ENCODE assay signal across 28 mouse cellular contexts in genomic region chr6:120782948-120783347, GRCm38 (mm10). TPM values are rescaled to one million over a fixed set of nuclear protein-coding genes. Genes with fewer than 3 reads are reported as not detected.
"Had no signal": no experiment of that assay in that cellular context is flagged by ENCODE, and none has a peak within 500 bp of the region (broad histone marks: within the 10 kb centered on the region; RNA-seq: fewer than 3 reads in every experiment).

No protein-coding gene starts in this region.

- H3K4me1 ChIP-seq: intestine, embryonic 15.5 days; limb, embryonic 13.5 days had no signal

- H3K27me3 ChIP-seq: heart, embryonic 13.5 days; heart, embryonic 15.5 days; hindbrain, embryonic 13.5 days; hindbrain, embryonic 15.5 days; intestine, embryonic 15.5 days; limb, embryonic 13.5 days; limb, embryonic 15.5 days; liver, embryonic 12.5 days had no signal

- H3K36me3 ChIP-seq: heart, embryonic 13.5 days; heart, embryonic 15.5 days; hindbrain, embryonic 13.5 days; hindbrain, embryonic 15.5 days; intestine, embryonic 15.5 days; limb, embryonic 13.5 days; limb, embryonic 15.5 days; liver, embryonic 12.5 days had no signal

- H3K9me3 ChIP-seq: heart, embryonic 13.5 days; heart, embryonic 15.5 days; hindbrain, embryonic 13.5 days; hindbrain, embryonic 15.5 days; intestine, embryonic 15.5 days; limb, embryonic 13.5 days; limb, embryonic 15.5 days; liver, embryonic 12.5 days had no signal

- H3K9ac ChIP-seq: heart, embryonic 13.5 days; heart, embryonic 15.5 days; hindbrain, embryonic 13.5 days; hindbrain, embryonic 15.5 days; intestine, embryonic 15.5 days; limb, embryonic 13.5 days; limb, embryonic 15.5 days; liver, embryonic 12.5 days; liver, embryonic 14.5 days had no signal

- H3K4me2 ChIP-seq: heart, embryonic 11.5 days; heart, embryonic 13.5 days; heart, embryonic 15.5 days; hindbrain, embryonic 13.5 days; hindbrain, embryonic 15.5 days; intestine, embryonic 15.5 days; limb, embryonic 13.5 days; limb, embryonic 15.5 days; liver, embryonic 12.5 days had no signal

- DNase-seq: gastrocnemius, adult 2 months; gastrocnemius, postnatal 10 days; gastrocnemius, postnatal 25 days; heart, adult 11 months; heart, adult 2 months; heart, postnatal 14 days; heart, postnatal 36 days; kidney, adult 18-20 months; kidney, adult 8-10 months; kidney, postnatal 10 days; kidney, postnatal 25 days; kidney, postnatal 4 days; left cerebral cortex, postnatal 4 days had no signal

- H3K27ac ChIP-seq: gastrocnemius, adult 2 months; heart, adult 2 months; heart, embryonic 13.5 days; heart, embryonic 15.5 days; hindbrain, embryonic 13.5 days; hindbrain, embryonic 15.5 days; intestine, embryonic 15.5 days; layer of hippocampus, adult 2 months; limb, embryonic 13.5 days; limb, embryonic 15.5 days; liver, embryonic 12.5 days; liver, embryonic 14.5 days had no signal

- H3K4me3 ChIP-seq: gastrocnemius, adult 2 months; heart, adult 2 months; heart, embryonic 13.5 days; heart, embryonic 15.5 days; hindbrain, embryonic 13.5 days; hindbrain, embryonic 15.5 days; intestine, embryonic 15.5 days; layer of hippocampus, adult 2 months; limb, embryonic 13.5 days; limb, embryonic 15.5 days; liver, embryonic 12.5 days had no signal

RNA-seq across cellular contexts. Expression of gene Slc25a18, which starts 9.6 kb away (rescaled TPM):
- total RNA-seq: hematopoietic stem cell, adult 5-6 weeks; liver, adult 2 months had no signal
- polyA plus RNA-seq: heart, embryonic 13.5 days; intestine, postnatal 0 days; kidney, embryonic 14.5 days; liver, adult 2 months had no signal
